Mouse (Mus musculus): ENCODE data around the gene Gm49450.
"Not testable (repeated sequence)": the region's sequence is repeated elsewhere in the genome, so short reads cannot be mapped to it uniquely, and the experiment has no call there.

Gene Gm49450

GRCm38 (mm10) chr15:98985982-98986715 is 32.8 kb upstream of the Gm49450 start:
- no peak for DNase-seq (ENCODE audit: low spot score in 2 of 2)

- peak; percentile 73 to 80 for DNase-seq (ENCODE audit: low spot score in 2 of 2)
These were observed 32.1 kb upstream of the Gm49450 start for GRCm38 (mm10) chr15:98985240-98985981.

GRCm38 (mm10) chr15:98984681-98985080 is 31.3 kb upstream of the Gm49450 start:
- peak in 1 of 2 experiments; percentile 24 for DNase-seq (ENCODE audit: low spot score in 2 of 2)

GRCm38 (mm10) chr15:98983431-98984081 is 30.2 kb upstream of the Gm49450 start:
- no peak for DNase-seq (ENCODE audit: low spot score in 2 of 2)

GRCm38 (mm10) chr15:98982100-98982499 is 28.7 kb upstream of the Gm49450 start:
- no peak for DNase-seq (ENCODE audit: low spot score in 2 of 2)

- no peak for DNase-seq (ENCODE audit: low spot score in 2 of 2)
These were observed 26.8 kb upstream of the Gm49450 start for GRCm38 (mm10) chr15:98980012-98980614.

GRCm38 (mm10) chr15:98978409-98979172 is 25.2 kb upstream of the Gm49450 start:
- no peak for DNase-seq (ENCODE audit: low spot score in 2 of 2)

- no peak for DNase-seq (ENCODE audit: low spot score in 2 of 2)
These were observed 24.5 kb upstream of the Gm49450 start for GRCm38 (mm10) chr15:98977759-98978408.

- DNase-seq (ENCODE audit: low spot score in 2 of 2): no peak
These were observed 23.7 kb upstream of the Gm49450 start for GRCm38 (mm10) chr15:98976763-98977758.

GRCm38 (mm10) chr15:98973015-98973614 is 19.8 kb upstream of the Gm49450 start:
- DNase-seq (ENCODE audit: low spot score in 2 of 2): no peak

- DNase-seq (ENCODE audit: low spot score in 2 of 2): not testable (repeated sequence)
These were observed 18.4 kb upstream of the Gm49450 start for GRCm38 (mm10) chr15:98971576-98972320.

GRCm38 (mm10) chr15:98971111-98971510 is 17.8 kb upstream of the Gm49450 start:
- no peak for DNase-seq (ENCODE audit: low spot score in 2 of 2)

- no peak for DNase-seq (ENCODE audit: low spot score in 2 of 2)
These were observed 16.2 kb upstream of the Gm49450 start for GRCm38 (mm10) chr15:98969372-98970101.

- DNase-seq (ENCODE audit: low spot score in 2 of 2): no peak
These were observed 15.5 kb upstream of the Gm49450 start for GRCm38 (mm10) chr15:98968701-98969371.

GRCm38 (mm10) chr15:98959531-98959930 is 6.2 kb upstream of the Gm49450 start:
- DNase-seq (ENCODE audit: low spot score in 2 of 2): no peak

- DNase-seq (ENCODE audit: low spot score in 2 of 2): no peak
These were observed 5.6 kb upstream of the Gm49450 start for GRCm38 (mm10) chr15:98958901-98959420.

- no peak for DNase-seq (ENCODE audit: low spot score in 2 of 2)
These were observed 4.1 kb upstream of the Gm49450 start for GRCm38 (mm10) chr15:98957475-98957874.
